Mouse (Mus musculus) CD4-positive, CD25-positive, alpha-beta regulatory T cell, adult 4 months (primary cell): ENCODE measurements at regions not wholly inside any gene's neighbourhood (a gene's known extent, or its start where the extent isn't known, plus 50 kb on each side); places are given as distances from the start of the nearest gene placed in this dataset.

Source experiments
- ATAC-seq: one replicate; pipeline ENCODE4 v1.8.0; 2017

DNA sequence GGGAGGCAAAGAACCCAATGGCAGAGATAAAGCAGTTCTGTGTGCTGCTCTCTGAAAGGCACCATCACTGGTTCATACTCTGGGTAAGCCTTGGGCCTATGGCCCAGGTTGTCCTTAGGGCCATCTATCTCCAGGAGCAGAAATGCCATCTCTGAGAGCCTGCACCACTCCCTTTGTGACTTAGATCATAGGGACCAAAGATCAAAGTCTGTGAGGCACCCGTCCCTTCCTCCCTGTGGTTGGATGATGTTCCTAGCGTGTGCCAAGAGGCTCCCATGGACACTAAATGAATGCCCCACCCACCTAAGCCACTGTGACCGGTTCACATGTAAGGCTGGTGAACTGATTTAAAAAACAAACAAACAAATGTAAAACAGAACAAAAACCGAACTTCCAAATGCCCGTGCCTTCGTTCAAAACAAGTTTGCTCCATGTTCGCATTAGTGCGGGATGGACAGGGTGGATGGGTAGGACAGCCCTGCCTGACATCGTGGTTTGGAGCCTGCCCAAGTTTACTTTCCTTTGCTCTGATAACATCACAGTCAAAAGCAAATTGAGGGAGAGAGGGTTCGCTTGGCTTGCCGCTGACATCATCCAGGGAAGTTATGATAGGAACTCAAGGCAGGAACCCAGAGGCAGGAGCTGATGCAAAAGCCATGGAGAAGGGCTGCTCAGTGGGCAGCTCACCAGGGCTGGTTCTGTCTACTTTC lies 418.6 kb downstream of the Med13l start:
- no peak for ATAC-seq

GRCm38 (mm10) chr5:118981046-118981445 lies 420.6 kb downstream of the Med13l start:
- no peak for ATAC-seq

- no peak for ATAC-seq
These were observed 423.8 kb downstream of the Med13l start for GRCm38 (mm10) chr5:118984251-118984650.

GRCm38 (mm10) chr5:118984797-118985408 lies 424.4 kb downstream of the Med13l start:
- ATAC-seq = no peak

DNA sequence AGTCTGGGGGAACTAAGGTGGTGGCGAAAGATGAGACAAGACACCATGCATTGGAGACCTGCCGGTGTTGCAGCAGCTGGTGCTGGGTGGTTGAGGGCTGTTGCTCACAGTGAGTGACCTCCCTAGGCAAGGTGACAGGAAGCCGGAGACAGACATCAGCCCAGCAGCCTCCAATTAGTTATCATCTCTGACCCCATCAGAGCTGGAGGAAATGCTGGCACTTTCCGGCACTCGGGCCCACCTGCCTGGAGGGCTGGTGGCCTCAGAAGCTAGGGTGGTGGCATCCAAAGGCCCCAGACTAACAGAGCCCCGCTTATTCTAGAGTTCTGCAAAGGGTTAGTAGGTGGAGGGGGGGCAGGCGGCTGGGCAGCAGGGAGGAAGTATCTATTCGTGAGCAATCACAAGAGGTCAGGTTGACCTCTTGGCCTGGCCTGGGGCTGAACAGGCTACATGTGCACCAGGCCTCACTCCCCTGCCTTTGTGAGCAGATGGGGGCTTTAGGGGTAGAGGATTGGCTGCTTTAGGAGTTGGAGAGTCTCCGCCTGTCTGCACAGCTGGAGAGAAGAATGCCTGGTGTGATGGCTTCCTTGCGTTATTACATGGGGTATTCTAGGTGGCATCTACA lies 427.0 kb downstream of the Med13l start:
- ATAC-seq = no peak

- no peak for ATAC-seq
These were observed 438.6 kb downstream of the Med13l start for GRCm38 (mm10) chr5:118999124-118999523.

DNA sequence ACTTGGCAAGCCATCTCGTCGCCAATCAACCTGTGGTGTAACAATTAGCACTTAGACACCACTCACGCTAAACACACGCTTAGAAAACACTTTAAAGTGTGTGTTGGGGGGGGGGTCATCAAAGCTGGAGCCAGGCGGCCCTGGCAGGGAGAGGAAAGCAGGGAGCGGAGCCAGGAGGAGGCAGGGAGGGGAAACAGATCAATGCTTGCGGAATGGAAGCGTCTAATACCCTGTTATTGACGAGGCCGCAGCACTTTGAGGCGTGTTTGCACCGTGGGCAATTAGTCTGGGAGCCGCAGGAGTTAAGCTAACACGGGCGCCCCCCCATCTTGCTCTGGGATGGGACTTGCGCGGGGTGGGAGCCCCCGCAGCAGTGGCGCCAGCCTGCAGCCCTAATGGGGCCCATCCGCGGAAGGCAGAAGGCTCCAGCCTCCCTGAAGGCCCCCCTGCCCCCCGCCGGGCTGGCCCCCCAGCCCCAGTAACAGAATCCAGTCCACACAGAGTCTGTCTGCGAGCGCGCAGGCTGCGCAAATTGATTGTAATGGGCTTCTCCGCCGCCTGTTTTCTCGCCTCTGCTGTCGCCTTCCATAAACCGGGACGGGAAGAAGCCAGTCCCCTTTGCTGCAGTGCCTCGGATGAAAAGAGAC lies 445.5 kb downstream of the Med13l start:
- no peak for ATAC-seq

DNA sequence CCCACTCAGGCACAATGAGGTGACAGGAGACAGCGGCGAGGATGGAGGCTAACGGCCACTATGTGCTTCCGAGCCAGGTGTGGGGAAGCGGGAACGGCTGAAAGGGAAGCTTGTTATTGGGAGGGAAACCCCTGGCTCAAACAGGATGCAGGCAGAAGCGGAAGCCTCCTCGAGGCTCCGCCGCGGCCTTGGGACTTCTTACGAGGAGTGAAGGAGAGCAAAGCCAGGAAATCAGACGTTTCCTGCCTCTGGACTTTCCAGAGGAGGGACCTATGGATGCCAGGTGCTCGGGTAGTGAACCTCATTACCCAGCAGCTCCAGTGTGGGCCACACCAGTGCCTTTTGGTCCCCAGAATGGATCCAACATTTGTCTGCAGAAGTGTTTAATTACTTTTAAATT lies 449.6 kb downstream of the Med13l start:
- ATAC-seq = no peak

DNA sequence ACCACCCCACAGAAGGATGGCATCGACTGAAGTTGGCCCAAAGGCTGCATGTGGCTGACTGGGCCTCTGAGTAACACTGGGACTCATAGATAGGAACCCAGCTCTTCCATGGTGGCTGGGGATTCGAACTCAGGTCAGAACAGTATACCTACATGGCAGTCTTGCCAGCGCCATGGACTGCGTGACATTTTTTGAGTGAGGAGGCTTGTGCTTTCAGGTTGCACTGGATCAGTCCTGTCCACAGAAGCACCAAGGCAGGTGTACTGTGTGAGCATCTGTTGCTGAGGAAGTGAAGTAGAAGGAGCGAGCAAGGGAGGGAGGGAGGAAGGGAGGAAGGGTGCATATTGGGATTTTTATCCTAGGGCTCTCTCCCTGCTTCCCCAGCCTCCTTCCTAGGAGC lies 454.7 kb downstream of the Med13l start:
- ATAC-seq = no peak

- no peak for ATAC-seq
These were observed 455.3 kb downstream of the Med13l start for GRCm38 (mm10) chr5:119015606-119016255.

DNA sequence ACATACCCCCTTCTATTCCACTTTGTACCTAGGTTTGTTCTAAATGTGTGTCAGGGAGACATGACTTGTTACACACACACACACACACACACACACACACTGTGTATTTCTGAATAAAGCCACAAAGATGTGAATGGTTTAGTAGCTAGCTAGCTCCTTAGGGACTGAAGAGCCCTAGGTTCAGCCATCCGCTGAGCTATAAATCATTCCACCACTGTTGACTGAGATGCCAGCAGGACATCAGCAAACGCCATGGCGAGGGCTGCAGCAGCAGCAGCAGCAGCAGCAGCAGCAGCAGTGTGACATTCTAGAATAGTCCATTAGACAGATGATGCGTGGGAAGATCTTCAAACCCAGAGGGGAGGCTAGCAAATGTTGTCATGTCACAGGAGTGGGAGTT lies 455.9 kb downstream of the Med13l start:
- no peak for ATAC-seq

- no peak for ATAC-seq
These were observed 463.5 kb downstream of the Med13l start for GRCm38 (mm10) chr5:119023947-119024346.

GRCm38 (mm10) chr5:119032051-119032450 lies 471.6 kb downstream of the Med13l start:
- ATAC-seq = no peak

GRCm38 (mm10) chr5:119044548-119044947 lies 484.1 kb downstream of the Med13l start:
- no peak for ATAC-seq

GRCm38 (mm10) chr5:119047581-119047980 lies 487.1 kb downstream of the Med13l start:
- ATAC-seq = no peak

GRCm38 (mm10) chr5:119052354-119052996 lies 492.0 kb downstream of the Med13l start:
- no peak for ATAC-seq

- no peak for ATAC-seq
These were observed 493.3 kb downstream of the Med13l start for GRCm38 (mm10) chr5:119053738-119054137.

DNA sequence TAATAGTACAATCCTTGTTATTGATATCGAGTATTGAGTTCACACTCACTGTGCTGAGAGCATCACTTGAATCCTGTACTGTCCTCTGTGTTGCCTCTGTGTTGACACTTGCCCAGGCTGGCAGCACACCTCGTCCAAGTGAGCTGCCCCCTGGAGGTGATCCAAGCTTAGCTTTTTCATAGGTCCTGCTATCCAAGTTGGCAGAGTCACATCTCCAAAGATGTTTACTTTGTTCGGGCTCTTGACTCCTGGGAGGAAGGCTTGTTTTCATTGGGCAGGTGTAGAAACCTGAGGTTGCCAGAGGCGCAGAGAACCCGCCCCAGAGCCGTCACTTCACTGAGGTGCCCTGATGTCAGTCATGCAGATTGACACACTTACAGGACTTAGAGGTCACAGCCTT lies 493.9 kb downstream of the Med13l start:
- no peak for ATAC-seq

DNA sequence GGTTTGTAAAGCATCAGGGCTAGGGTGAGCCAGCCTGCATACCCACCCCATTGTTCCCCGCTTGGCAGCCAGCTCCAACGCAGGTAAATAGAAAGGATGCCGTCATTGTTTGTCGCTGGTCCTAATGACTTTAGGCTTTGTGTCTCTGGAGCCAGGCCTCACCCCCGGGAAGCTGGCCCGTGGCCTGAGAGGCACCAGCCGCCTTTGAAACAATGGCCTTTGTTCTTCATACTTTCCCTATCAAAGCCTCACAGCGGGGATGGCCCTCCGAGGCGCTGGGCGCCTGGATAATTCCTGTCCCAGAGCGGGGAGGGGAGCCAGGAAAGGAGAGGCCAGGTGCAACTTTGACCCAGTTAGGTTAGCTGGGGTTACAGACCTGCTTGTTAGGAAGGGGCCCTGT lies 495.0 kb downstream of the Med13l start:
- no peak for ATAC-seq

DNA sequence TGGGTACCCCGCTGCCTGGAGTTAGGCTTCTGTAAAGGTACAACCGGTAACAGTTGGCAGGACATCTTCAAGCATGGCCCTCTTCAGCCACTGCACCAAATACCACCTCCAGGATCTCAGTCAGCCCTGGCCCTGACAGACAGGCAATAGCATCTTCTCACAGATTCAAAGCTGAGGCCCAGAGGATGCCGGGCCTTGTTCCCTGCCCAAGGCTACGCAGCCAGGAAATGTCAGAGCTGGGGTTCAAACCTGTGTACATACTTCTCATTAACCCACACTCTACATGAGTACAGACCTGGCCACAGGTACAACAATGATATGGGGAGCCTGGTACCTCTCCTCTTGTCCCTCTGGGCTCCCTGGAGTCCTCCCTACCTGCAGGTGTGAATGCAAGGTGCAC lies 497.3 kb downstream of the Med13l start:
- no peak for ATAC-seq

DNA sequence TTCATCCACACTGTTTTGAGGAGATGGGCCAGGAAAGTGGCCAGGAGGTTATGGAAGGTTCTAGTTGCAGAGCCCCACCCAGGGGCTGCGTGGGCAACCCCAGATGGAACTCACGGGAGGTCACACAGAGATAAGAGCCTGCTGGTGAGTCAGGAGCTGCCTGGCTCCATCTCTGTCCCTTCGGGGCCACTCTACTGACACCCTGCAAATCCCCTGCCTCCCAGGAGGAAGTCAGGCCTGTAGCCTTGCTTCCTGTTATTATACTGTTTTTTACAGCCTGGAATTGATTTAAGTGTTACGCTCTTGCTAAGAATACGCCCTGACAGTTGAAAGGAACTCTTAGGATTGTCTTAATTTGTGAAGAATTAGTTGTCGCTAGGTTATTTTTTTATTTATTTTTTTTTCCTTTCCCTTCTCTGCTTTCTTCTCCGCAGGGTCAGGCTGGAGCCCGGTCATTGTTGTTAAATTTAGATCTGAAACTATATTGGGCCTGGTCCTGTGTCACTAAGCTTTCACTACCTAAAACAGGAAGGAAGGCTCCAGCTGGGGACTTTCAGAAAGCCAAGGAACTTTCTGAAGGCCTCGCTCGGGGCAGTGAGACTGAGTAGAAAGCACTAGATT lies 497.9 kb downstream of the Med13l start:
- ATAC-seq = no peak

DNA sequence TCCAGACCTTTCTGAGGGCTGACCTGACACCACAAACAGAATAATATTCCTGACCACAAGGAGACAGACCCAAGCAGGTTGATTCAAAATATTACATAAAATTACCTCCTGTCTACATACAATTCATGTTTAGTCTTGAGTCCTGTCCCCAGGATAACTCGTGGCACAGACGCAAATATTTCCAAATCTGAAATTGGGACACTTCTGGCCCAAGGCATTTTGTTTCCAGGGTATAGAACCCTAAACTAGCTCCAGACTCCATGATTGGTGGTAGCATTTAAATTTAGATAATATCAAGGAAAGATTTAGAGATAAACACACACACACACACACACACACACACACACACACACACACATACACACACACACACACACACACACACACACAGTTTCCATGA lies 498.7 kb downstream of the Med13l start:
- no peak for ATAC-seq
